Mouse (Mus musculus) cerebellum, postnatal 36 days (tissue): ENCODE data around the gene Clstn2.

ENCODE experiments used
- DNase-seq, 2 experiments: peaks; one replicate each; pipeline ENCODE4 v3.0.0; 2021 to 2022; ENCODE audit warnings: mixed read lengths in 2 of 2

Clstn2 gene

GRCm38 (mm10) chr9:97538075-97538779, 494.8 kb downstream of the Clstn2 start:
- DNase-seq = no peak

GRCm38 (mm10) chr9:97534196-97534595, 498.8 kb downstream of the Clstn2 start:
- DNase-seq = no peak

- no peak for DNase-seq
Measured at GRCm38 (mm10) chr9:97533306-97533705, 499.7 kb downstream of the Clstn2 start.

- peak in 1 of 2 experiments; percentile 13 for DNase-seq
Measured at GRCm38 (mm10) chr9:97532536-97532935, 500.4 kb downstream of the Clstn2 start.

- DNase-seq = no peak
Measured at GRCm38 (mm10) chr9:97527926-97528325, 505.1 kb downstream of the Clstn2 start.

- DNase-seq = peak in 1 of 2 experiments; percentile 5
Measured at GRCm38 (mm10) chr9:97527276-97527675, 505.7 kb downstream of the Clstn2 start.

- DNase-seq = no peak
Measured at GRCm38 (mm10) chr9:97525563-97525962, 507.4 kb downstream of the Clstn2 start.

GRCm38 (mm10) chr9:97524861-97525260, 508.1 kb downstream of the Clstn2 start:
- no peak for DNase-seq

- DNase-seq = no peak
Measured at GRCm38 (mm10) chr9:97520771-97521170, 512.2 kb downstream of the Clstn2 start.

GRCm38 (mm10) chr9:97517006-97517405, 516.0 kb downstream of the Clstn2 start:
- DNase-seq = no peak

GRCm38 (mm10) chr9:97514639-97515038, 518.3 kb downstream of the Clstn2 start:
- DNase-seq = no peak

GRCm38 (mm10) chr9:97512282-97512850, 520.6 kb downstream of the Clstn2 start:
- no peak for DNase-seq

- no peak for DNase-seq
Measured at GRCm38 (mm10) chr9:97501416-97501815, 531.6 kb downstream of the Clstn2 start.

GRCm38 (mm10) chr9:97495056-97495455, 537.9 kb downstream of the Clstn2 start:
- no peak for DNase-seq

GRCm38 (mm10) chr9:97491626-97492025, 541.4 kb downstream of the Clstn2 start:
- DNase-seq = no peak

- DNase-seq = peak in 1 of 2 experiments; percentile 10
Measured at GRCm38 (mm10) chr9:97490591-97491176, 542.3 kb downstream of the Clstn2 start.

- no peak for DNase-seq
Measured at GRCm38 (mm10) chr9:97486826-97487225, 546.2 kb downstream of the Clstn2 start.

GRCm38 (mm10) chr9:97481187-97481586, 551.8 kb downstream of the Clstn2 start:
- DNase-seq = no peak

GRCm38 (mm10) chr9:97476961-97477360, 556.0 kb downstream of the Clstn2 start:
- no peak for DNase-seq

- no peak for DNase-seq
Measured at GRCm38 (mm10) chr9:97476456-97476855, 556.5 kb downstream of the Clstn2 start.

- no peak for DNase-seq
Measured at GRCm38 (mm10) chr9:97474896-97475295, 558.1 kb downstream of the Clstn2 start.

GRCm38 (mm10) chr9:97471014-97471591, 561.9 kb downstream of the Clstn2 start:
- no peak for DNase-seq

GRCm38 (mm10) chr9:97460452-97460851, 572.5 kb downstream of the Clstn2 start:
- no peak for DNase-seq

GRCm38 (mm10) chr9:97459745-97460144, 573.2 kb downstream of the Clstn2 start:
- no peak for DNase-seq
